Mouse (Mus musculus): Measurements from ENCODE around the gene Itih4.

DNA sequence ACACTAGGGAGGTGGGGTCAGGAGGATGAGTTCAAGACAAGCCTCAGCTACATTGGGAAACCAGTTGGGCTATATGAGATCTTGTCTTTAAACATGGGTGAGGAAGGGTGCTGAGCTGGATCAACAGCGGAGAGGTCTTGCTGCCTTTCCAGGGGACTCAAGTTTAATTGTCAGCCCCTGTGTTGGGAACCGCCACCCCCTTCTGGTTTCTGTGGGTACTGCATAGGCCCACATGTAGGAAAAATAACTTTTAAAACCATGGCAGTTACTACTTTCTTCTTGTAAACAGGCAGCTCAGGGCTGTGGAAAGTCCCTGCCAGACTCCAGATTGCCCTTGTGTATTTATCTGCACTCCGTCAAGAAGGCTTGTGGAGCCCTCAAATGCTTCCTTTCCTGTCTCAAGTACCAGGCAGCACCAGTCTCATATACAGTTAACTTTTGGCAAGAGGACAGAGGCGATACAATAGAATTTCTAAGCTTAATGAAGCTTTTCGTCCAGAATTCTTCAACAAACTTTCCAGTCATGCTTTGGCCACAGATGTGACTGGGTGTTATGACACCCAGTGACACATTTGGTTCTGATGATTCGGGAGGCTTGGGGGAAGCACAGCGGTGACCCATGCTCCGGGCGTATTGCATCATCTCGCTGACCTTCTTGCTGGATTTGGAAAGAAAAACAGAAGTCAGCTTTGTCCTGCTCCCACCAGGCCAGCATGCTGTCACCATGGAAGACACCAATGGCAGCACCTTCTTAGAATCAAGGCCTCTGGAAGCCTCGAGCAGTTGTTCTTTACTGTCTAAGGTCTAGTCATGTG, 57.8 kb downstream of the Itih4 start:
- TF ChIP-seq POLR2A (IDR thresholded peaks at IDR 0.05; ENCODE audit: control insufficient read depth, low read depth, low read length) (no peak), CTCF (IDR thresholded peaks at IDR 0.05; ENCODE audit: control insufficient read depth, insufficient read depth, insufficient replicate concordance, low read depth, low read length) (peak; percentile 40; the same call in 1 of the 2 replicates)
